Mouse (Mus musculus) left cerebral cortex, postnatal 14 days (tissue): Measurements from ENCODE around the gene Catsper3. TPM values are rescaled to one million over a fixed set of nuclear protein-coding genes. Genes with fewer than 3 reads are reported as not detected.

Experiments
- DNase-seq, 2 experiments: peaks; one replicate each; pipeline ENCODE4 v3.0.0; 2021 to 2022; ENCODE audit warnings: low spot score in 2 of 2, mixed read lengths in 1 of 2
- intact Hi-C: fragments of 180-260 bp; cut with DNase I; formaldehyde crosslinking; loops from one replicate; pipeline ENCODE4 v1.15.1; 2025
- long read RNA-seq, 2 experiments: library from polyadenylated mRNA; stranded (forward); transcript quantifications; one replicate each; pipeline ENCODE4 v2.0.0; 2021
- total RNA-seq, 2 experiments: library from RNA; stranded (reverse); gene quantifications; 2 replicates each; pipeline ENCODE4 v1.2.3; 2021

Gene Catsper3
- under 1 TPM; 0.26 to 0.42 TPM for total RNA-seq
- long read RNA-seq, experiment 1 = 0 reads
- long read RNA-seq, experiment 2 = 0 reads

GRCm38 (mm10) chr13:55784268-55784667 lies at the start of gene Catsper3:
Catsper3 (plus strand) TSS chr13:55784568.
- intact Hi-C loops = no loop called here
- DNase-seq = no peak

DNA sequence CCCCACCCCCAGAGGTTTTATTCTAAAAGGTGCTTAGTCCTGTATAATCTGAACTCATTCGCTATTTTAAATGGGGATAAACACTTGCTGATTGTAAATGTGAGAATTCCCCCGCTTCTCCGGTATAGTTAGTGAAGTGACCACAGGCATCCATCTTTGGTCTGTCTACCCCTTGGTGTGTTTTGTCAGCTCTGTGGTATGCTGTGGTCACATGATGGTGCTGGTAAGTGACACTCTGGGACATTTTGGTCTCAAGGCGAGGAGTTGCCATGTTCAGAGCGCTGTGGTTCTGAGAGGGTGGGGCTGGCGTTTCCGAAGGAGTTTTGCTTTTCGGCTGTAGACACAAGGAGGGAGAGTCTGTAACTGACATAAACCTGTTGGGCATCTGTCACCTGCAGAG lies 46.5 kb upstream of the Catsper3 start:
- DNase-seq = no peak
- intact Hi-C loops = no loop called here

DNA sequence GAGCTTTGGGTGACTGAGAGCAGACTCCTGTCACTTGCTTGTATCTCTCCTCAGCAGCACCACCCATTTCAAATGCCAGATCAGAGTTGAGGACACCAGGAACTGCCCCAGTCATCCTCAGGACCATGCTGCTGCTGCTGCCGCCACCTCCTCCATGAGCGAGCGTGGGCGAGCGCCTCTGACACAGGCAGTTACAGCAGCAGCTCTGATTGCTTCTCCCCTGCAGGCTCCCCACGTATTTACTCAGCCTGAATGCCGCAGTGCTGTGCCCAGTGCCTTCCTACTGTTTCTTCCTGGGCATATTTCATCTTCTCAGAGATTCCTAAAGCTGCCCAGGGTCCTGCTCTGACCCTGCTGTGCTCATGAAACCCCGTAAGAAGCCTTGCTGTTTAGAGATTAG lies 42.1 kb upstream of the Catsper3 start:
- no peak for DNase-seq
- intact Hi-C loops = no loop called here

- DNase-seq = no peak
- intact Hi-C loops = no loop called here
These were observed 30.0 kb upstream of the Catsper3 start for GRCm38 (mm10) chr13:55754380-55754779.

DNA sequence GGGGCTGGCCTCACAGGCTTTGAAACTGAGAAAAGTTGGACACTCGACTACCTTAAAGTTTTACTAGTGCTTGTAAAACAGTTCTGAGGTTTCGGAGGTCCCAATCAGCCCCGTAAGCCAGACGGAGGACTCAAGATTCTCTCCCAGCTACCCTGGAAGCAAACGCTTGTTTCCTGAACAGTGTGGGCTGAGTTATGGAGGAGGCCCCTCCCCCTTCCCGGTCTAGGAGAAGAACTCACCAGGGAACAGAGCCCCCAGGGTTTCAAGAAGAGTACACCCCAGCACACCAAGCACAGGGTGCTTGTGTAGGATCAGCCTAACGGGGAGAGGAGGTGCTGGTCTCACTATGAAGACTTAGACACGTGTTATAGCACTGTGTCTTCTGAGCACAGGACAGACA lies 27.6 kb upstream of the Catsper3 start:
- intact Hi-C loops = no loop called here
- no peak for DNase-seq

DNA sequence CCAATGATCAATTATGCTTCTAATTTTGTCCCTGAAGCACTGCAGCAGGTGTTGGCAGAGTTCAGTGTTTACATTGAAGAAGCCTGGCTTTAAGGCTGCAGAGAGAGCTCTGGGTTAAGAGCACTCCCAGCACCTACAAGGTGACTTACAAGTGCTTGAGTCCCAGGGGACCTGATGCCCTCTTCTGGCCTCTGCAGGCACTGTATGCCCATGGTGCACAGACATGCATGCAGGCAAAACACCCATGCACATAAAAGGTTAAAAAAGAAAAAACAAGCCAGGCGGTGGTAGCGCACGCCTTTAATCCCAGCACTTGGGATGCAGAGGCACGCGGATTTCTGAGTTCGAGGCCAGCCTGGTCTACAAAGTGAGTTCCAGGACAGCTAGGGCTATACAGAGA lies 26.7 kb upstream of the Catsper3 start:
- intact Hi-C loops = no loop called here
- DNase-seq = no peak

GRCm38 (mm10) chr13:55760576-55760975 lies 23.8 kb upstream of the Catsper3 start:
- intact Hi-C loops = no loop called here
- no peak for DNase-seq

GRCm38 (mm10) chr13:55761486-55761885 lies 22.9 kb upstream of the Catsper3 start:
- DNase-seq = no peak
- intact Hi-C loops = no loop called here

- intact Hi-C loops = no loop called here
- no peak for DNase-seq
These were observed 10.0 kb upstream of the Catsper3 start for GRCm38 (mm10) chr13:55774352-55774751.

DNA sequence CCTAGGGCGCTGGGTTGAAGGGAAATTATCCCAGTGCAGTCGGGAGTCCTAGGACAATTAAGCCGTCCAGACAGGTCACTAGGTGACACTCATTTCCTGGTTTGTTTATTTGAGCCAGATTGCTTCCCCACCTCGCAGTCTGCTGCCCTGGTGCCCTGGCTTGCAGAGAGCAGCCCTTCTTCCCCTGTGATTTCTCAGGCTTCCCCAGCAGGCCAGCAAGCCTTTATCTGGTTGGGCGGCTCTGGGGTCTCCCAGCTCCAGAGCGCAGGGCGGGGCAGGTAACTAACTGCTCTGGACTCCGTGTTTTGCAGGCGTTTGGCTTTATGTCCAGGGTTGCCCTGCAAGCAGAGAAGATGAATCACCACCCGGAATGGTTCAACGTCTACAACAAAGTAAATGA lies 9.3 kb upstream of the Catsper3 start:
- intact Hi-C loops = no loop called here
- DNase-seq = no peak

GRCm38 (mm10) chr13:55786120-55786519 lies 1.8 kb downstream of the Catsper3 start:
- no peak for DNase-seq
- intact Hi-C loops = no loop called here

- no peak for DNase-seq
- intact Hi-C loops = no loop called here
These were observed 16.9 kb downstream of the Catsper3 start for GRCm38 (mm10) chr13:55801246-55801645.

DNA sequence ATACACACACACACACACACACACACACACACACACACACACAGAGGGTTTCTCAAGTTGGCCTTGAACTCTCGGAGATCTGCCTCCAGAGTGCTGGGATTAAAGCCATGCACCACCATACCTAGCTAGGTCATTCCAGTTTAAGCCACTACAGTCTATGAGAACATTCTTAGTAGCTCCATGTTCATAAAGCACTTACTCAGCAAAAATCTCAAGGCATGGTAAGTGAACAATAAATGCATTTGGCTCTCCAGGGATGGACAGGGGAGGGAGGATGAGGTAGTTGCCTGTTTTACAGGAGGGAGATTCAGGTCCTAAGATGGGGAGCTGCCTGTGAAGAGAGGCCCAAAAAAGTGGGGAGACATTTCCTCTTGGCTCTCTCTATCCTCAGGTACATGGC lies 19.6 kb downstream of the Catsper3 start:
- intact Hi-C loops = no loop called here
- DNase-seq = no peak

GRCm38 (mm10) chr13:55809041-55809623 lies 24.8 kb downstream of the Catsper3 start:
- DNase-seq = no peak
- intact Hi-C loops = no loop called here

DNA sequence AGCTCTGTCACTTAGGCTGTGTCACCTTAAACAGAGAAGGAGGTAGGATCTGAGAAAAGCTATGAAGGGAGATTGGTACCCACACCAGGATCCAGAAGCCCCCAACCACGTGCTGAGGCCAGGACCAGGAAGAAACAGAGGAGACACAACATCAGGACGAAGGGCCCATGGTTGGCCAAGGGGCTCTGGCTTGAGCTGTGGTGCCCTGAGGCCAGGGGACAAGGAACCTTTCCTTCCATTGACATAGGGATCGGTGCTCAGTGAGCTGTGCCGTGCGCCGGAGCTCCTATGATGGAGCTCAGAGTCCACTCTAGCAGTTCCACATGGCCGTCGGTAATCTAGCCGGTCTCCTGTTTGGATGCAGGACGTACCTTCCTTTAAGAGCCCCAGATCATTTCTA lies 25.3 kb downstream of the Catsper3 start:
- intact Hi-C loops = no loop called here
- no peak for DNase-seq

DNA sequence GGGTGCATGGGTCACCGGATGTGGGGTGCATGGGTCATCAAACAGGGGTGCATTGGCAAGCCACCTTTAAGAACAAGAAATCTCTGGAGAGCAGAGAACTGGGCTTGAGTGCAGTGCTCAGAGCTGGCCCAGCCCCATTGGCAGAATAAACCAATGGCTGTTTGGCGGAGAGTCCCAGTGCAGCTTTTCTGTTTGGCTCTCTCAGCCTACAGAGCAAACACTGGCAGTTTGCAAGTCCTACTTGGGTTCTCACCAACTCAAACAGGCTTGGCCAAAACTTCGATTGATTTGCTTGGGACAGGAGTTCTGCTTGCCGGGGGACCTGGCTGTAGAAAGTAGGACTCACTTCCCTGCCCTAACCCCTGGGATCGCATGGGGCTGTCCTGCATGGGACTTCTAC lies 26.6 kb downstream of the Catsper3 start:
- intact Hi-C loops = no loop called here
- no peak for DNase-seq

GRCm38 (mm10) chr13:55813490-55814016 lies 29.2 kb downstream of the Catsper3 start:
- intact Hi-C loops = no loop called here

GRCm38 (mm10) chr13:55814834-55815233 lies 30.5 kb downstream of the Catsper3 start:
- intact Hi-C loops = no loop called here

More at GRCm38 (mm10) chr13:55813490-55814016, 29.2 kb downstream of the Catsper3 start:
- DNase-seq = no peak

DNA sequence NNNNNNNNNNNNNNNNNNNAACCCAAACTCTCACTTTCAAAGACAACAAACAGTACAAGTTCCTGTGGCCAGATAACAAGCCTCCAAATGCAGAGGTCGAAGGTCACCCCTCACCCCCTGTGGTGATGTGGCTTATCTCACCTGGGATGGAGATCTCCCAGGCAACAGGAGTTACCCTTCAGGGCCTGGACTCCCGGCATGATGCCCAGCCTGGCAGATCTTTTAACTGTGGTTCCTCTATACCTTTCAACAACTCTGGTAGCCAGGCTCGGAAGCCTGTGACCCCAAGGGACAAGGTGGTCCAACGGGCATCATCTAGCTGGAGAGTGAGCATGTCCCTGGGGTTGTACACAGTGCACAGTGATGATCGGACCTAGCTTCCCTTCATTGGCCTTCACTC lies 38.1 kb downstream of the Catsper3 start:
- DNase-seq = no peak
- intact Hi-C loops = loop anchor here (10.0 kb wide), 1 partner anchor 432 kb away; the partner anchor contains the start of gene Neurog1

More at GRCm38 (mm10) chr13:55814834-55815233, 30.5 kb downstream of the Catsper3 start:
- no peak for DNase-seq

DNA sequence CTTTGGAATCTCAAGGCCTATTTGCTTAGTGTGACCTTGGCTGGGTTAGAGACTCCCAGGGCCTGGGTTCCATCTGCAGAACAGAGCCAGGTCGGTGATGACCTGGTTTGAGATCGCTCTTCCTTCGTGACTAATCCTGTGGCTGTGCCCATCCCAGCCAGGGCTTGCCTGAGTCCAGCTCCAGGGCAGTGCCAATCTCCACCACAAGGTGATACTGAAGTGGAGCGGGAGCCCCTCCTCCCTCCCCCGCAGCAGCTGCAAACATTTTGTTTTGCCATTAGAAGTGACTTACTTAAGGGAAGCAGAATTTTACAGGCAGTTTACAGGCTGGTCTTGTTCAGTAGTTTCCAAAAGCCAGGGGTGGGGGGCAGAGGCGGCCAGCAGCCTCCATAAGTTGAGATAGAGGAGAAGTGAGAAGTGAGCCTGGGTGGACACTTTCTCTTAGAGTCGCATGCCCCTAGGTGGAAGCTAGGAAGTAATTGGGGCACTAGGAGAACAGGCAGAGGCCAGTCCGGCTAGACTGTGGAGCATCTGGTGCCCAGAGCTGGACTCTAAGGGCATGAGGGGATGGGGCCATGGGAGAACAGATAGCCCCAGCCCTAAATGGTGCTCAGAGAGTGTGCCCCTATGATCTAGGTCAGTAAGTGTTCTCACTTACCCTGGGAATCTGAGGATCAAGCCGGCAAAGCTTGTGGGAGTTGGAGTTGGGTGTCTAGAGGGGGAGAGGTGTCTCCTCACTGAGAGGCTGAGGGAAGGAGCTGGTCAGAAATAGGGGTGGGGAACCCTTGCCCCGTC lies 40.0 kb downstream of the Catsper3 start:
- no peak for DNase-seq
- intact Hi-C loops = loop anchor here (10.0 kb wide), 1 partner anchor 430 kb away; the partner anchor contains the start of gene Neurog1
